Mouse (Mus musculus) liver, adult 2 months (tissue): ENCODE results near the gene Uckl1. TPM values are rescaled to one million over a fixed set of nuclear protein-coding genes. Genes with fewer than 3 reads are reported as not detected.

Experiments
- DNase-seq: peaks from one replicate; pipeline ENCODE4 v3.0.0-alpha.2; 2011; ENCODE audit warnings: low read depth, low spot score; ENCODE audit errors: extremely low read depth
- H3K27ac ChIP-seq: fragments of 200-500 bp; replicated peaks from 2 replicates; pipeline ENCODE4 v1.5.1; 2012; ENCODE audit warnings: low read depth, mild to moderate bottlenecking, control low read depth, inconsistent platforms, low read length; ENCODE audit not compliant: insufficient read depth
- H3K27me3 ChIP-seq: fragments of 200-500 bp; 2 replicates; pipeline ENCODE4 v1.6.1; 2012; ENCODE audit warnings: mild to moderate bottlenecking, moderate library complexity, low read length, inconsistent platforms; ENCODE audit not compliant: control insufficient read depth, insufficient read depth
- H3K36me3 ChIP-seq: fragments of 200-500 bp; 2 replicates; pipeline ENCODE4 v1.6.1; 2012; ENCODE audit warnings: low read length, inconsistent platforms; ENCODE audit not compliant: control insufficient read depth, insufficient read depth
- H3K4me1 ChIP-seq: fragments of 200-500 bp; 2 replicates; pipeline ENCODE4 v1.6.1; 2011; ENCODE audit warnings: low read length; ENCODE audit not compliant: control insufficient read depth, insufficient read depth
- H3K4me3 ChIP-seq: fragments of 200-500 bp; 2 replicates; pipeline ENCODE4 v1.5.1; 2011; ENCODE audit warnings: low read depth, mild to moderate bottlenecking, control low read depth, low read length, moderate library complexity; ENCODE audit not compliant: insufficient read depth
- H3K79me2 ChIP-seq: fragments of 200-500 bp; 2 replicates; pipeline ENCODE4 v1.6.1; 2012; ENCODE audit warnings: inconsistent platforms, mild to moderate bottlenecking, low read length, moderate library complexity; ENCODE audit not compliant: control insufficient read depth, insufficient read depth
- H3K9ac ChIP-seq: fragments of 200-500 bp; 2 replicates; pipeline ENCODE4 v1.6.1; 2012; ENCODE audit warnings: low read depth, mild to moderate bottlenecking, control low read depth, inconsistent platforms, low read length
- CTCF ChIP-seq: fragments of 200-500 bp; IDR thresholded peaks from 2 replicates; pipeline ENCODE4 v1.5.1; 2011; ENCODE audit warnings: low read depth, low read length, control low read depth
- POLR2A ChIP-seq: fragments of 200-500 bp; IDR thresholded peaks from 2 replicates; pipeline ENCODE4 v1.6.1; 2011; ENCODE audit warnings: low read length, control low read depth; ENCODE audit not compliant: insufficient read depth; ENCODE audit errors: extremely low read depth
- WGBS: fragments of 180-500 bp; shearing (Covaris S2); methylation state at CpG from one replicate; pipeline ENCODE4 v1.1.7; 2018; 5-methylcytosine and 5-hydroxymethylcytosine counted together
- polyA plus RNA-seq: library from polyadenylated mRNA; depleted of rRNA; stranded (reverse); fragments of >200 nt; gene quantifications from 2 replicates; pipeline ENCODE4 v1.2.3, GENCODE M21; 2012
- total RNA-seq: library from RNA; depleted of rRNA; stranded (reverse); fragments of >200 nt; gene quantifications from 2 replicates; pipeline ENCODE4 v1.2.3, GENCODE M21; 2014

Gene Uckl1
- total and polyA plus RNA-seq, 2 experiments, result 30.9 to 90.1 TPM

GRCm38 (mm10) chr2:181601751-181602145 is 17.1 kb upstream of the Uckl1 start:
- peak overlapping the region; percentile 83; the same call in 1 of the 2 replicates for H3K27ac ChIP-seq
- peaks cover 9% of the 10 kb centered on the region; the same call in 1 of the 2 replicates for H3K79me2 ChIP-seq
- H3K9ac ChIP-seq, result peak overlapping the region; percentile 93
- 16% methylated on average over 10 of the region's 10 CpGs for WGBS
- H3K4me3 ChIP-seq, result peak overlapping the region; percentile 94
- H3K36me3 ChIP-seq, result peaks cover 6% of the 10 kb centered on the region; the same call in 1 of the 2 replicates
- peaks cover 5% of the 10 kb centered on the region for H3K4me1 ChIP-seq
- DNase-seq, result no peak
- no peaks in the 10 kb centered on the region for H3K27me3 ChIP-seq
- no peak for TF ChIP-seq POLR2A
- no peak for TF ChIP-seq CTCF

GRCm38 (mm10) chr2:181600828-181601750 is 16.4 kb upstream of the Uckl1 start:
- peak overlapping the region; percentile 83 for H3K27ac ChIP-seq
- peak overlapping the region; percentile 93 for H3K9ac ChIP-seq
- peak; percentile 88 for DNase-seq
- TF ChIP-seq POLR2A, result peak; percentile 83
- TF ChIP-seq CTCF, result no peak
- WGBS, result under 1% methylated on average over 57 of the region's 57 CpGs
- peaks cover 9% of the 10 kb centered on the region; the same call in 1 of the 2 replicates for H3K79me2 ChIP-seq
- H3K4me1 ChIP-seq, result peaks cover 5% of the 10 kb centered on the region
- peaks cover 6% of the 10 kb centered on the region; the same call in 1 of the 2 replicates for H3K36me3 ChIP-seq
- H3K4me3 ChIP-seq, result peak overlapping the region; percentile 94
- H3K27me3 ChIP-seq, result no peaks in the 10 kb centered on the region

- TF ChIP-seq POLR2A (no peak), CTCF (no peak)
- WGBS, result 56% methylated on average over 6 of the region's 6 CpGs
- peak overlapping the region; percentile 83 for H3K9ac ChIP-seq
- H3K27ac ChIP-seq, result peak overlapping the region; percentile 81
- no peaks in the 10 kb centered on the region for H3K27me3 ChIP-seq
- peaks cover 3% of the 10 kb centered on the region; the same call in 1 of the 2 replicates for H3K36me3 ChIP-seq
- no peak for DNase-seq
- H3K4me3 ChIP-seq, result 0 out of 2 replicates have a peak overlapping the region, but pooled peaks have one; percentile 94
- H3K79me2 ChIP-seq, result peaks cover 5% of the 10 kb centered on the region; the same call in 1 of the 2 replicates
- H3K4me1 ChIP-seq, result peaks cover 5% of the 10 kb centered on the region
Measured at GRCm38 (mm10) chr2:181600226-181600758, 15.6 kb upstream of the Uckl1 start.

GRCm38 (mm10) chr2:181598454-181599351 is 14.0 kb upstream of the Uckl1 start, which contains the start of gene Samd10:
Gene Samd10 (minus strand): TSS chr2:181599212.
- TF ChIP-seq POLR2A (no peak), CTCF (0 out of 2 replicates have a peak, but pooled peaks have one; percentile 9)

More at GRCm38 (mm10) chr2:181598454-181599351, 14.0 kb upstream of the Uckl1 start, which contains the start of gene Samd10:
- Histone ChIP-seq H3K4me3 (peak within 1 kb of the TSS; percentile 78), H3K9ac (peak within 1 kb of the TSS; percentile 81), H3K36me3 (no peaks in the 10 kb centered on the region), H3K79me2 (peaks cover 5% of the 10 kb centered on the region; the same call in 1 of the 2 replicates), H3K27me3 (no peaks in the 10 kb centered on the region), H3K27ac (peak within 1 kb of the TSS; percentile 3; the same call in 1 of the 2 replicates), H3K4me1 (peaks cover 5% of the 10 kb centered on the region)
- no peak for DNase-seq
- 7% methylated on average over 71 of the region's 71 CpGs for WGBS
